Mouse (Mus musculus) MEL (cell line): ENCODE measurements around the gene Mcrip1.

ENCODE experiments used
- BHLHE40 ChIP-seq: IDR thresholded peaks from 2 replicates; pipeline ENCODE4 v1.6.1; 2012; ENCODE audit warnings: low read depth, mild to moderate bottlenecking, inconsistent platforms, low read length, improper control_type of control experiment, borderline replicate concordance
- CTCF ChIP-seq, 3 experiments: IDR thresholded peaks in 2 of 3; conservative IDR thresholded peaks in 1 of 3; 2 replicates each; pipeline ENCODE4 v1.5.1; 2011 to 2012; ENCODE audit warnings: low read length in 3 of 3, low read depth in 2 of 3, mild to moderate bottlenecking in 2 of 3, improper control_type of control experiment in 1 of 3, inconsistent platforms in 1 of 3, mixed read lengths in 1 of 3, moderate library complexity in 1 of 3; ENCODE audit not compliant: control insufficient read depth in 1 of 3, insufficient read depth in 1 of 3, poor library complexity in 1 of 3, severe bottlenecking in 1 of 3
- EP300 ChIP-seq, 2 experiments: IDR thresholded peaks; 2 replicates each; pipeline ENCODE4 v1.6.1; 2011; ENCODE audit warnings: improper control_type of control experiment in 2 of 2, low read length in 2 of 2, low read depth in 1 of 2, mild to moderate bottlenecking in 1 of 2
- KAT2A ChIP-seq: conservative IDR thresholded peaks from 2 replicates; pipeline ENCODE4 v1.6.1; 2012; ENCODE audit warnings: low read depth, low read length, improper control_type of control experiment, inconsistent platforms
- POLR2A ChIP-seq, 2 experiments: IDR thresholded peaks; 2 replicates each; pipeline ENCODE4 v1.6.1; 2011 to 2012; ENCODE audit warnings: low read length in 2 of 2, mild to moderate bottlenecking in 2 of 2, control low read depth in 1 of 2, improper control_type of control experiment in 1 of 2, low read depth in 1 of 2, moderate library complexity in 1 of 2; ENCODE audit not compliant: control insufficient read depth in 1 of 2, insufficient read depth in 1 of 2, poor library complexity in 1 of 2
- POLR2AphosphoS5 ChIP-seq: IDR thresholded peaks from 2 replicates; pipeline ENCODE4 v1.6.1; 2012; ENCODE audit warnings: low read depth, borderline replicate concordance, mild to moderate bottlenecking, inconsistent platforms, low read length, moderate library complexity, mixed read lengths
- SIN3A ChIP-seq: IDR thresholded peaks from 2 replicates; pipeline ENCODE4 v1.6.1; 2012; ENCODE audit warnings: low read length, improper control_type of control experiment, inconsistent platforms

DNA sequence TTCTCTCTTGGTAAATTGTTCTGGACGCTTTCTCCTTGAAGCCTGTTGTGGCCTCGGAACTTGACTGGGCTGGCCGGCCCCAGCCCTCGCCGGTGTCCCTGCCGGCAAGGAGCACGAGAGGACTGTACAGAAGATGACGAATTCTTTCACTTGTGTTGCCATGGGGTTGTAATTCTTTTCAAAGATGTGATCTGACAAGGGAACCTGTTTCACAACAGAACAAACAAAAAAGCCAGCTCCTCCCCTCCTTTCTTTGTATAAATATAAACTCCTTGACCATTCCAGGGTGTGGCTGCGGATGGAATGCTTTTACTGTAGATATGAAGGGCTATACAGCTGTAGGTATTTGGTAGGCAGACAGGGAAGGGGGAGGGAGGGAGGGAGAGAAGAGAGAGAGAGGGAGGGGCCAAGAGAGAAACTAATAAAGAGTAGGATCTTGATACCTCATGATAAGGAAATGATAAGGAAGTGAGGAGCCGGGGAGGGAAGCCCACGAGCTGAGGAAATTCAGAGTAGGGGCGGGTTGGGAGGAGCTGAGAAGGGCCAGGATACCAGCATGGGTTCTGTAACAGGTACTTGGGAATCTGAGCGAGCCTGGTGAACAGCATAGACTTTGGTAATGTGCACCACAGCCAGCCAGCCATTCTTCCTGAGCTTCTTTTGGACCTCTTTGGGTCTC lies 41.8 kb downstream of the Mcrip1 start:
- TF ChIP-seq CTCF (IDR thresholded peaks at IDR 0.05 in 2 of 3, conservative IDR thresholded peaks at IDR 0.05 in 1 of 3; ENCODE audit: control insufficient read depth in 1 of 3, insufficient read depth in 1 of 3, low read depth in 2 of 3, low read length in 3 of 3, poor library complexity in 1 of 3, severe bottlenecking in 1 of 3): no peak
- TF ChIP-seq EP300 (IDR thresholded peaks at IDR 0.05; ENCODE audit: low read depth in 1 of 2, low read length in 2 of 2): no peak
- no peak for TF ChIP-seq KAT2A
- no peak for TF ChIP-seq BHLHE40
- no peak for TF ChIP-seq POLR2AphosphoS5
- no peak for TF ChIP-seq POLR2A (IDR thresholded peaks at IDR 0.05; ENCODE audit: control insufficient read depth in 1 of 2, insufficient read depth in 1 of 2, low read depth in 1 of 2, low read length in 2 of 2, poor library complexity in 1 of 2)
- TF ChIP-seq SIN3A: no peak
